Mouse (Mus musculus): ENCODE data around the gene Rnf44.

Rnf44 gene

GRCm38 (mm10) chr13:54686139-54687053, 7.3 kb downstream of the Rnf44 start:
- no peak for DNase-seq (ENCODE audit: extremely low spot score)

- DNase-seq (ENCODE audit: extremely low spot score) = peak; percentile 68
Observed at GRCm38 (mm10) chr13:54685174-54685573, 8.5 kb downstream of the Rnf44 start.

- DNase-seq (ENCODE audit: extremely low spot score) = no peak
Observed at GRCm38 (mm10) chr13:54684140-54684896, 9.4 kb downstream of the Rnf44 start.

GRCm38 (mm10) chr13:54683301-54683700, 10.4 kb downstream of the Rnf44 start:
- no peak for DNase-seq (ENCODE audit: extremely low spot score)

- no peak for DNase-seq (ENCODE audit: extremely low spot score)
Observed at GRCm38 (mm10) chr13:54681291-54681690, 12.4 kb downstream of the Rnf44 start.

GRCm38 (mm10) chr13:54680184-54680853, 13.4 kb downstream of the Rnf44 start:
- no peak for DNase-seq (ENCODE audit: extremely low spot score)

GRCm38 (mm10) chr13:54678263-54678662, 15.4 kb downstream of the Rnf44 start:
- no peak for DNase-seq (ENCODE audit: extremely low spot score)

- DNase-seq (ENCODE audit: extremely low spot score) = no peak
Observed at GRCm38 (mm10) chr13:54675895-54676590, 17.7 kb downstream of the Rnf44 start.

GRCm38 (mm10) chr13:54670491-54670890, 23.2 kb downstream of the Rnf44 start:
- DNase-seq (ENCODE audit: extremely low spot score) = no peak

GRCm38 (mm10) chr13:54665062-54665461, 28.6 kb downstream of the Rnf44 start:
- no peak for DNase-seq (ENCODE audit: extremely low spot score)

- DNase-seq (ENCODE audit: extremely low spot score) = no peak
Observed at GRCm38 (mm10) chr13:54664509-54664908, 29.2 kb downstream of the Rnf44 start.

GRCm38 (mm10) chr13:54663999-54664398, 29.7 kb downstream of the Rnf44 start:
- DNase-seq (ENCODE audit: extremely low spot score) = no peak

- no peak for DNase-seq (ENCODE audit: extremely low spot score)
Observed at GRCm38 (mm10) chr13:54661358-54661757, 32.3 kb downstream of the Rnf44 start.

GRCm38 (mm10) chr13:54660877-54661276, 32.8 kb downstream of the Rnf44 start:
- DNase-seq (ENCODE audit: extremely low spot score) = no peak

GRCm38 (mm10) chr13:54650461-54650860, 43.2 kb downstream of the Rnf44 start:
- DNase-seq (ENCODE audit: extremely low spot score) = no peak

GRCm38 (mm10) chr13:54635011-54635410, 58.7 kb downstream of the Rnf44 start:
- no peak for DNase-seq (ENCODE audit: extremely low spot score)

GRCm38 (mm10) chr13:54632731-54633277, 60.9 kb downstream of the Rnf44 start:
- DNase-seq (ENCODE audit: extremely low spot score) = no peak

Data from embryo, embryonic 9.5 days (tissue).